Mouse (Mus musculus) thymus, postnatal 25 days (tissue): ENCODE data around the gene Lamb3.

Experiments used
- DNase-seq: peaks from one replicate; pipeline ENCODE4 v3.0.0; 2022

Lamb3 gene

GRCm38 (mm10) chr1:193349702-193350545 is 142.4 kb downstream of the Lamb3 start:
- DNase-seq, result peak; percentile 58

- DNase-seq, result no peak
These were observed 143.0 kb downstream of the Lamb3 start for GRCm38 (mm10) chr1:193350546-193350801.

GRCm38 (mm10) chr1:193351583-193351982 is 144.1 kb downstream of the Lamb3 start:
- DNase-seq, result no peak

- no peak for DNase-seq
These were observed 151.7 kb downstream of the Lamb3 start for GRCm38 (mm10) chr1:193359199-193359598.

- DNase-seq, result no peak
These were observed 153.7 kb downstream of the Lamb3 start for GRCm38 (mm10) chr1:193361181-193361580.

- no peak for DNase-seq
These were observed 154.6 kb downstream of the Lamb3 start for GRCm38 (mm10) chr1:193362078-193362477.

- DNase-seq, result peak; percentile 80
These were observed 156.3 kb downstream of the Lamb3 start for GRCm38 (mm10) chr1:193363801-193364231.

- no peak for DNase-seq
These were observed 160.6 kb downstream of the Lamb3 start for GRCm38 (mm10) chr1:193368055-193368454.

- no peak for DNase-seq
These were observed 161.6 kb downstream of the Lamb3 start for GRCm38 (mm10) chr1:193369091-193369490.

- DNase-seq, result peak; percentile 42
These were observed 162.6 kb downstream of the Lamb3 start, which contains the start of gene Camk1g for GRCm38 (mm10) chr1:193370096-193370495. Camk1g (minus strand) TSS chr1:193370298.

- no peak for DNase-seq
These were observed 166.5 kb downstream of the Lamb3 start for GRCm38 (mm10) chr1:193373906-193374413.

GRCm38 (mm10) chr1:193376478-193377134 is 169.1 kb downstream of the Lamb3 start:
- peak; percentile 64 for DNase-seq

- no peak for DNase-seq
These were observed 172.1 kb downstream of the Lamb3 start for GRCm38 (mm10) chr1:193379634-193380033.

- DNase-seq, result no peak
These were observed 173.4 kb downstream of the Lamb3 start for GRCm38 (mm10) chr1:193380877-193381276.

- DNase-seq, result no peak
These were observed 174.3 kb downstream of the Lamb3 start for GRCm38 (mm10) chr1:193381597-193382404.

GRCm38 (mm10) chr1:193382435-193382834 is 174.9 kb downstream of the Lamb3 start:
- DNase-seq, result peak; percentile 46

GRCm38 (mm10) chr1:193382841-193383462 is 175.5 kb downstream of the Lamb3 start:
- peak; percentile 58 for DNase-seq

- DNase-seq, result peak; percentile 70
These were observed 178.6 kb downstream of the Lamb3 start for GRCm38 (mm10) chr1:193386136-193386535.

- DNase-seq, result no peak
These were observed 179.7 kb downstream of the Lamb3 start for GRCm38 (mm10) chr1:193387241-193387640.

GRCm38 (mm10) chr1:193389505-193389904 is 182.0 kb downstream of the Lamb3 start:
- no peak for DNase-seq

GRCm38 (mm10) chr1:193390004-193390403 is 182.5 kb downstream of the Lamb3 start:
- no peak for DNase-seq

GRCm38 (mm10) chr1:193392266-193392665 is 184.8 kb downstream of the Lamb3 start:
- no peak for DNase-seq
